Mouse (Mus musculus): ENCODE data around the gene Rpl36a. TPM values are rescaled to one million over a fixed set of nuclear protein-coding genes. Genes with fewer than 3 reads are reported as not detected.
A peak's percentile ranks its signal among the peaks of the same experiment; 100 is the strongest.

Gene Rpl36a
- polyA plus RNA-seq, 1 experiment: 699 TPM

DNA sequence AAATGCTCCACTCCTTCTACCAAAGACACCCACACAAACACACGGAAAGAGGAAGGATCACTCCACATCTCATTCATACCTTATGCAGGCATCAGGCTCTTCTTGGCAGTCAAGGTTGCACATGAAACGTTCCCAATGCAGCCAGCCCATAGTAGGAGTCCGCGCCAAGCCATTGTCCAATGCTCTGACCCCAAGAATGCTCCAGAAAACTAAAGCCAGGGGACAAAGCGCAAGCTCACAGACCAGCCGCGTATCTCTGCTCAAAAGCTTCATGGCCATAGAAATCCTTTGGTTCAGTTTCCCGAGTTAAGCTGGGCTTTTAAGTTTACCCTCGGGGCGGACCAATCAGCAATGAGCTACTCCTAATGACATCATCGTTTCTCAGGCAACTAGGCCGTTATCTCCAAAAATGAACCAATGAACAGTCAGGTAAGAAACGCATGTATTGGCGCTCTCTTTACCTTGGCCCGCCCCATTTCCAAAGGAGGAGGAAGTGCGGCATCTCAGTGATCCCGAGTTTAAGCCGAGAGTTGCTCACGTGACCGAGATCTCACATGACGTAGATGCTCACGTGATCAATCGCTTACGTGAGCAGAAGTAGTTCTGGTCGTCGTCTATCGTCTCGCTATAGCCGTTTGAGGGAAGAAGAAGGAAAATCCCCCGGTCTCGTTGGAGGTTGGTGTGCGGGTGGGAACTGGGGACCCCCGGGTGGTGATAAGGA is 15.4 kb downstream of the Rpl36a start, which contains the start of the genes Gla and Hnrnph2:
Gene Gla (minus strand): TSS at position 467 of the 721 bp plus-strand sequence.
Gene Hnrnph2 (plus strand): TSS at position 521 of the 721 bp plus-strand sequence.
- TF ChIP-seq POLR2A (IDR thresholded peaks at IDR 0.05; ENCODE audit: borderline replicate concordance, extremely low read depth, insufficient read depth, insufficient read length, poor library complexity, severe bottlenecking) (no peak), CTCF (IDR thresholded peaks at IDR 0.05; ENCODE audit: borderline replicate concordance, extremely low read depth, insufficient read depth, insufficient read length) (no peak)
- peak; percentile 99 for DNase-seq (ENCODE audit: low read depth)

DNA sequence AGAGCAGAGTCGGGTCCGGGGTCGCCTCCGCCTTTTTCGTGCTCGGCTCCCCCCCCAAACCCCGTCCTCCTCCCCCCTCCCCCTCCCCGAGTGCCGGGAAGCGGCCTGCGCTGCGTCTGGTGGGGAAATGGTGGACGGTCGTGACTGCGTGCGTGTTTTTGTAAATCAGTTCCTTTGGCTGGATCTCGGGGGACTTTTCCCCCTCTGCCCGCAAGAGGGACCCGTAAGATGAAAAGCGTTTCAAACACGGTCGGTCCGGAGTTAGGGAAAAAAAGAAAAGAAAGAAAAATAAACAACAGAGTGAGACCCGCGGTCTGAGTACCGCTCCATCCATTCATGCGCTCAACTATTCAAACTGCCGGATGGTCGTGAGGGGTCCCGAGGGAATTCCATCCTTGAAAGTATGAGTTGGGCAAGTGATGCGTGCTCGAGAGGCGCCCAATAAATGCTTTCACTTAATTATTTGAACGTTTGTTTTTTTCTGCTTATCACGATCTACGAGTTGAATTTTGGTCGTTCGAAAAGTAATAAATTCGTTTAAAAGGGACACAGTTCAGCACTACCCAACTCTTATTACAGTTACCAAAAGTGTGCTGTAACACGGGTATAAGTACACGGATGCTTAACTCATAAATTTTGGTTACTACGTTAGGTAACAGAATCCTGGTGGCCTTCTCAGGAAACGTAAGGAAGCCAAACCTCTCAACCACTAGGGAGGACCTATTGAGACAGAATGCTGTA is 16.1 kb downstream of the Rpl36a start:
- peak; percentile 82 for DNase-seq (ENCODE audit: low read depth)
- TF ChIP-seq CTCF (IDR thresholded peaks at IDR 0.05; ENCODE audit: borderline replicate concordance, extremely low read depth, insufficient read depth, insufficient read length) (no peak), POLR2A (IDR thresholded peaks at IDR 0.05; ENCODE audit: borderline replicate concordance, extremely low read depth, insufficient read depth, insufficient read length, poor library complexity, severe bottlenecking) (no peak)

GRCm38 (mm10) chrX:134609472-134609871 is 24.0 kb downstream of the Rpl36a start:
- DNase-seq (ENCODE audit: low read depth): peak; percentile 81
- TF ChIP-seq CTCF (IDR thresholded peaks at IDR 0.05; ENCODE audit: borderline replicate concordance, extremely low read depth, insufficient read depth, insufficient read length): peak; percentile 41; the same call in 1 of the 2 replicates
- TF ChIP-seq POLR2A (IDR thresholded peaks at IDR 0.05; ENCODE audit: borderline replicate concordance, extremely low read depth, insufficient read depth, insufficient read length, poor library complexity, severe bottlenecking): no peak

DNA sequence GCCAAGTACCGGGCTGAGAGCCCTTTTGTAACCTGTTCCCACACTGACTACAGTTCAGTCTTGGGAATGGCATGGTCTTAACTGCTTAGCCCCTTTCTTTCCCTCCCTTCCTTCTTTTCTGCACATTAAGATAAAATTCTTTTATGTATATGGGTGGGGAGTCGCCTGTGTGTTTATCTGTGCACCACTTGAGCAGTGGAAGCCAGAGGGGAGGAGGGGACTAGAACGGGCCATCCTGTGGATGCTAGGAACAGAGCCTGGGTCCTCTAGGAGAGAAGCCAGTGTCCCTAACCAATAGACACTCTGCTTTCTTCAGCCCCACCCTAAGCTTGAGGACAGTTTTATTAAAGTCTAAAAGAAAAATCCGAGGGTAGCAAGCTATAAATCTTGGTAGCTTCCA is 25.5 kb downstream of the Rpl36a start:
- no peak for TF ChIP-seq POLR2A (IDR thresholded peaks at IDR 0.05; ENCODE audit: borderline replicate concordance, extremely low read depth, insufficient read depth, insufficient read length, poor library complexity, severe bottlenecking)
- no peak for TF ChIP-seq CTCF (IDR thresholded peaks at IDR 0.05; ENCODE audit: borderline replicate concordance, extremely low read depth, insufficient read depth, insufficient read length)
- no peak for DNase-seq (ENCODE audit: low read depth)

DNA sequence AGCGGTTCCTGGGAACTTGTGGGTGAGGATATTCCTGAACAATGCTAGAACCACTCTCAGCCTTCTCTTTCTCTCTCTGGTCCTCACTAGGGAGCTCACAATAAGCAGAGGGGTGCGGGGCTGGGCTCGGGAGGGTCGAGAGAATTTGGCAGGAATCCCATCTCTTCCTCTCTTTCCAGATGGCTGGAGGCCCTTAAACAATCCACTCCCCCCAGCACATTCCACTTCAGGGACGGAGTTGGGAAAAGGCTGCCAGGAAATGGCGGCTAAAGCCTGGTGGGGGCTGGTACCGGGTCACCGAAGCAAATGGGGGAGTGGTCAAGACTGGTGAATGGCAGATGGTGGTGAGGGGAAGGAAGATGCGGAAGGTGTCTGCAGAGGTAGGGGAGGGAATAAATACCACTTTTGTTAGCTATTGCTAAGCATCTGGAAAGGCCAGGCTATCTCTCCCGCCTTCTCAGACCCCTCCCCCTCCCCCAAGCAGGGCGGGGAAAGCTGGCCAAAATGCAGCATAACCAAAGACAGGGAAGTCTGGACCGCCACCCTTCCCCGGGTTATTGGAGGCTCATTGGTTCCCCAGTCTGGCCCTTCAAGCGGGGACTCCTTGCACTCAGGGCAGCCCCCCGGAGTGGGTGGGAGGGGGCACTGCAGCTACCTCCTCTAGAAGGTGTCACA is 27.0 kb downstream of the Rpl36a start:
- peak; percentile 90 for DNase-seq (ENCODE audit: low read depth)
- TF ChIP-seq POLR2A (IDR thresholded peaks at IDR 0.05; ENCODE audit: borderline replicate concordance, extremely low read depth, insufficient read depth, insufficient read length, poor library complexity, severe bottlenecking) (no peak), CTCF (IDR thresholded peaks at IDR 0.05; ENCODE audit: borderline replicate concordance, extremely low read depth, insufficient read depth, insufficient read length) (no peak)

DNA sequence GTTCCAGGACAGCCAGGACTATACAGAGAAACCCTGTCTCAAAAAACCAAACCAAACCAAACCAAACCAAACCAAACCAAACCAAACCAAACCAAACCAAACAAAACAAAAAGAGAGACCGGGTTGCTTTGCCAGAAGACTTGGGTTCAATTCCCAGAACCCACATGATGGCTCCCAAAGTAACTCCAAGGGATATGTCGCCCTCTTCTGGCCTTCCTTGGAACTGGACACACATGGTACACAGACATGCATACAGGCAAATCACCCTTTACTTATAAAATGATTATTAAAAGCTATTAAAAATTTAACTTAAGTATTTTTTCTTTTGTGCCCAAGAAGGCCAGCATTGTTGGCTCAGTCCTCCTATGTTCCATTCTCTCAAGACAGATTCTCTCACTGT is 28.9 kb downstream of the Rpl36a start:
- DNase-seq (ENCODE audit: low read depth): no peak

GRCm38 (mm10) chrX:134619695-134620094 is 34.2 kb downstream of the Rpl36a start:
- DNase-seq (ENCODE audit: low read depth): peak; percentile 58
- TF ChIP-seq POLR2A (IDR thresholded peaks at IDR 0.05; ENCODE audit: borderline replicate concordance, extremely low read depth, insufficient read depth, insufficient read length, poor library complexity, severe bottlenecking) (no peak), CTCF (IDR thresholded peaks at IDR 0.05; ENCODE audit: borderline replicate concordance, extremely low read depth, insufficient read depth, insufficient read length) (no peak)

More for the DNA sequence above, 28.9 kb downstream of the Rpl36a start:
- no peak for TF ChIP-seq POLR2A (IDR thresholded peaks at IDR 0.05; ENCODE audit: borderline replicate concordance, extremely low read depth, insufficient read depth, insufficient read length, poor library complexity, severe bottlenecking)
- TF ChIP-seq CTCF (IDR thresholded peaks at IDR 0.05; ENCODE audit: borderline replicate concordance, extremely low read depth, insufficient read depth, insufficient read length): peak; percentile 16; the same call in 1 of the 2 replicates

GRCm38 (mm10) chrX:134620254-134620865 is 34.9 kb downstream of the Rpl36a start:
- no peak for TF ChIP-seq CTCF (IDR thresholded peaks at IDR 0.05; ENCODE audit: borderline replicate concordance, extremely low read depth, insufficient read depth, insufficient read length)
- no peak for TF ChIP-seq POLR2A (IDR thresholded peaks at IDR 0.05; ENCODE audit: borderline replicate concordance, extremely low read depth, insufficient read depth, insufficient read length, poor library complexity, severe bottlenecking)
- peak; percentile 85 for DNase-seq (ENCODE audit: low read depth)

GRCm38 (mm10) chrX:134621685-134622084 is 36.2 kb downstream of the Rpl36a start:
- no peak for DNase-seq (ENCODE audit: low read depth)
- no peak for TF ChIP-seq POLR2A (IDR thresholded peaks at IDR 0.05; ENCODE audit: borderline replicate concordance, extremely low read depth, insufficient read depth, insufficient read length, poor library complexity, severe bottlenecking)

GRCm38 (mm10) chrX:134623350-134623749 is 37.9 kb downstream of the Rpl36a start:
- no peak for DNase-seq (ENCODE audit: low read depth)
- TF ChIP-seq POLR2A (IDR thresholded peaks at IDR 0.05; ENCODE audit: borderline replicate concordance, extremely low read depth, insufficient read depth, insufficient read length, poor library complexity, severe bottlenecking) (no peak), CTCF (IDR thresholded peaks at IDR 0.05; ENCODE audit: borderline replicate concordance, extremely low read depth, insufficient read depth, insufficient read length) (no peak)

DNA sequence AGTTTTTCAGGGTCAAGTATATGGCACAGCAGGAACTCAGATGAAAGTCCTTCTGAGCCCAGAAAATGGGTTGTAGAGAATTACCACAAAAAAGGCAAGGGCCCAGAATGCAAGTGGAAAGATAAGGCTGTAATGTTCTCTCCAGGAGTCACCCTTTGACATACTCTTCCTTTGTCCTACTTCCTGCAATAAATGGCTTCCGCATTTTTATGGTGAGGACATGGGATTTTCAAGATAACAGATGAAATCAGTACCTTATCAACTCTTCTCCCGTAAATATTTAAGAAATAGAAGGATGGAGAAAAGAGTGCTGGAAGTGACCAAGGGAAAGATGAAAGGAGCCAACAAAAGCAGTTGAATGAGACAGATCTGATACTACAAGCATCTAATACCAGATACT is 42.7 kb downstream of the Rpl36a start:
- DNase-seq (ENCODE audit: low read depth): no peak
- TF ChIP-seq CTCF (IDR thresholded peaks at IDR 0.05; ENCODE audit: borderline replicate concordance, extremely low read depth, insufficient read depth, insufficient read length) (no peak), POLR2A (IDR thresholded peaks at IDR 0.05; ENCODE audit: borderline replicate concordance, extremely low read depth, insufficient read depth, insufficient read length, poor library complexity, severe bottlenecking) (no peak)
